Mouse (Mus musculus) kidney, adult 2 months (tissue): ENCODE data around the gene Rheb.
"Not testable (repeated sequence)": the region's sequence is repeated elsewhere in the genome, so short reads cannot be mapped to it uniquely, and the experiment has no call there.

Experiments
- CTCF ChIP-seq: fragments of 200-500 bp; conservative IDR thresholded peaks from 2 replicates; pipeline ENCODE4 v1.5.1; 2011; ENCODE audit warnings: low read depth, mild to moderate bottlenecking, control low read depth, low read length, moderate library complexity, mixed read lengths; ENCODE audit not compliant: insufficient read depth, insufficient read length
- POLR2A ChIP-seq: fragments of 200-500 bp; IDR thresholded peaks from one replicate; pipeline ENCODE4 v1.6.1; 2011; ENCODE audit warnings: low read depth, low read length, control low read depth

- not testable (repeated sequence) for TF ChIP-seq POLR2A, CTCF
Measured at GRCm38 (mm10) chr5:24774549-24774948, 67.9 kb downstream of the Rheb start.
